Mouse (Mus musculus) G1E (cell line): ENCODE data around the gene Epop.

Experiments
- CTCF ChIP-seq: IDR thresholded peaks from 2 replicates; pipeline ENCODE4 v1.5.1; 2012; ENCODE audit warnings: low read depth, low read length, inconsistent platforms, mixed read lengths
- GATA1 ChIP-seq: IDR thresholded peaks from 2 replicates; pipeline ENCODE4 v1.6.1; 2012; ENCODE audit warnings: borderline replicate concordance, low read length, inconsistent platforms, mixed read lengths
- POLR2AphosphoS5 ChIP-seq: IDR thresholded peaks from 2 replicates; pipeline ENCODE4 v1.6.1; 2012; ENCODE audit warnings: low read depth, low read length, inconsistent platforms; ENCODE audit not compliant: insufficient replicate concordance
- TAL1 ChIP-seq: conservative IDR thresholded peaks from 2 replicates; pipeline ENCODE4 v1.6.1; 2012; ENCODE audit warnings: low read depth, low read length, inconsistent platforms, mixed read lengths

DNA sequence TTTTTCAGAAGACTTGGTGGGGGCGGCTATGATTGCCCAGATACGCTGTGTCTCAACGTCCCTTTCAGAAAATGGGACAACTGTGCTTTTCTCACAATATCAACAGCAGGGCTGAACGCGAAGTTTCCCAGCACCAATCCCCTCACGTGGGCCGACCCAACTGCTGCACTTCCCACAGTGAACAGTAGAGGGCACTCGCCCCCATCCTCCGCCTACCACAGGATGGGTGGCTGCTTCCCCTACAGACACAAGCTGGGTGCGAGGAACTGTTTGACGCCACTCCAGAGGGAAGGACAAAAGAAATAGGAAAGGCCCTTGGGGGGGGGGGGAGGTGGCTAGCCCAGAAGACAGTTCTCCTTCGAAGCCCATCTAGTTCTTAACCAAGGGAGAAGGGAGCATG, 2.4 kb upstream of the Epop start:
- TF ChIP-seq CTCF: peak; percentile 95
- TF ChIP-seq TAL1: no peak
- TF ChIP-seq GATA1: no peak
- TF ChIP-seq POLR2AphosphoS5: no peak
